Mouse (Mus musculus) cerebellum, adult 2 months (tissue): ENCODE data around the gene Cxcr3.

ENCODE experiments used
- CTCF ChIP-seq: fragments of 200-500 bp; IDR thresholded peaks from 2 replicates; pipeline ENCODE4 v1.5.1; 2011; ENCODE audit warnings: low read depth, mild to moderate bottlenecking, control low read depth, low read length, moderate library complexity, borderline replicate concordance; ENCODE audit not compliant: insufficient read depth
- POLR2A ChIP-seq: fragments of 200-500 bp; IDR thresholded peaks from 2 replicates; pipeline ENCODE4 v1.6.1; 2011; ENCODE audit warnings: low read length, control low read depth, borderline replicate concordance; ENCODE audit not compliant: insufficient read depth

DNA sequence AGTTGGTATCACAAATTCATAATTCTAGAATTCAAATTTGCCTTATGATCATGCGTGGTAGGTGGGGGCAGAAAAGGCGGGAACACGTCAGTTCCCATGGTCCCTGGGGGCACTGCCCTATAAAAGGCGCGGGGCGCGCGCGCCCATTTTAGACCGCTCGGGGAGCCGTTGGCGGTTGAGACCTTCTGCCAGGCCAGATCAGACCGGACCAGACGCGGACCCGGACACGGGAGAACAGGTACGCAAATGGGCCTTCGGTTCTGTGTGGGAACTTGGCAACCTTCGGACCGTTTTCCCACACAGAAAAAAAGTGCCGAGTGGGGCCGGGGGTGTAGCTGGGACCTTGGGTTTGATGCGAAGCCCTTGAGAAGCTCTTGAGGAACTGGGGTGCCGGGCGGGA lies 38.4 kb downstream of the Cxcr3 start:
- TF ChIP-seq CTCF (no peak), POLR2A (no peak)
